Mouse (Mus musculus): ENCODE results near the gene Rxrg. TPM values are rescaled to one million over a fixed set of nuclear protein-coding genes. Genes with fewer than 3 reads are reported as not detected.

The Rxrg gene
- polyA plus RNA-seq, 1 experiment from 2014 or later = 3.3 TPM

DNA sequence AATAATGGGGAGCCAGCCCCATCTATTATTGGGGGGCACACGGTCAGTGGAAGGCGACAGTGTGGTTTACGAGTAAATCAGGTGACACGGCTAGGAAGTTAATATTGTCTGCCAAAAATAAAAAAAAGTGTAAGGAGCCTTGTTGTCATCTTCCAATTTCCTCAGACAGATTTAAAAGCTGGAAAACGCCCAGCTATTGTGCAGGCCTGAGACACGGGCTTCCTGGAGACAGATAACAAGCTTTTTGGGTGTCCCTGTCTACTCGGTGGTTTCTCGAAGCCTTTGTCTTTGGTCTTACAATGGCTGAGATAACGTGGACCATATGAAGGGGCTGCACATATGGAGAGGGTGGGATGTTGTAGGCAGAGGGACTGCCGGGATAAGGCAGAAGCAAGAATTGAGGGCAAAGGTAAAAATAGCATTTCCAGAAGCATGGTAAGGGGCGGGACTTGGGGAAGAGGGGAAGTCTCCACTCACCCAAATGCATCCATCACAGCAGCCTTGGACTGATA lies 51.0 kb downstream of the Rxrg start:
- no peaks in the 10 kb centered on the region for H3K9me3 ChIP-seq
- no peak for ATAC-seq (ENCODE audit: low FRiP score, low read depth)
- no peak overlapping the region for H3K4me2 ChIP-seq (replicated peaks)
- no peak overlapping the region for H3K4me3 ChIP-seq
- no peaks in the 10 kb centered on the region for H3K4me1 ChIP-seq
- H3K36me3 ChIP-seq = no peaks in the 10 kb centered on the region
- no peak overlapping the region for H3K9ac ChIP-seq (replicated peaks)
- 78% methylated on average over 11 of the region's 11 CpGs for WGBS
- H3K27me3 ChIP-seq = peaks cover 9% of the 10 kb centered on the region
- H3K27ac ChIP-seq (replicated peaks) = no peak overlapping the region

DNA sequence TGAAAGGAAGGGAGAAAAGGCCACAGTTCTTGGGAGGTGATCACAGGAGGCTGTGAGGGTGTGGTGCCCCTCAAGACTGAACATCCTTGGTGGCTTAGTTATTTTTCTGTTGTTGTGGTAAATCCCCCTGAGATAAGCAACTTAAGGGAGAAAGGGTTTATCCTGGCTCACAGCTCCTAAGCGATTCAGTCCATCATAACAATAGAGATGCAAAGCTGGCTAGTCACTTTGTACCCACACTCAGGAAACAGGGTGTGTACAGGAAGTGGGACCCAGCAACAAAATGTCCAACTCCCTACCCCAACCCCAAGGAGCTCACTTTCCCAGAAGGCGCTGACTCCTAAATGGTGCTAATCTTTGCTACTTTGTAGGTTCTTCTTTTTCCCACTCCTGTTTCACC lies 54.2 kb downstream of the Rxrg start:
- Histone ChIP-seq H3K27ac (replicated peaks) (no peak overlapping the region), H3K9ac (replicated peaks) (no peak overlapping the region), H3K36me3 (no peaks in the 10 kb centered on the region), H3K27me3 (no peaks in the 10 kb centered on the region), H3K4me2 (replicated peaks) (no peak overlapping the region), H3K4me1 (no peaks in the 10 kb centered on the region), H3K9me3 (no peaks in the 10 kb centered on the region), H3K4me3 (no peak overlapping the region)
- WGBS = 55% methylated on average over 2 of the region's 2 CpGs
- ATAC-seq (ENCODE audit: low FRiP score, low read depth) = no peak

DNA sequence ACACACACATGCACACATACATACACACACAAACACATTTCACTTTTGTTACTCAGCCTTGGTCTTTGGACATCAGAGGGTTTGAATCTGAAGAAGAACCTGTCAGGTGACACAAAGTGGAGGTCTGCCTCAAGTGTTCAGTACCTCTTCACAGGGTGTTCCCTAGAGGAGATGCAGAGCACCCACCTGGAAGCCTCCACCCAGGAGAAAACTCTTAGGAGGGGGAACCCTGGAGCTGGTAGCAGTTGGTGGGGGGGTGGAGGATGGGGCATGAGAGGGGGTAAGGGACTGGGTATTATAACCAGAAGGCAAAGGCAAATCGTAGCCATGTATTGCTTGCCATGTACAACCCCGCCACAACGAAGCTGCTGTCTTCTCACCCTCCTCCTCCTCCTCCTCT lies 60.9 kb downstream of the Rxrg start:
- H3K4me3 ChIP-seq = no peak overlapping the region
- no peak for ATAC-seq (ENCODE audit: low FRiP score, low read depth)

DNA sequence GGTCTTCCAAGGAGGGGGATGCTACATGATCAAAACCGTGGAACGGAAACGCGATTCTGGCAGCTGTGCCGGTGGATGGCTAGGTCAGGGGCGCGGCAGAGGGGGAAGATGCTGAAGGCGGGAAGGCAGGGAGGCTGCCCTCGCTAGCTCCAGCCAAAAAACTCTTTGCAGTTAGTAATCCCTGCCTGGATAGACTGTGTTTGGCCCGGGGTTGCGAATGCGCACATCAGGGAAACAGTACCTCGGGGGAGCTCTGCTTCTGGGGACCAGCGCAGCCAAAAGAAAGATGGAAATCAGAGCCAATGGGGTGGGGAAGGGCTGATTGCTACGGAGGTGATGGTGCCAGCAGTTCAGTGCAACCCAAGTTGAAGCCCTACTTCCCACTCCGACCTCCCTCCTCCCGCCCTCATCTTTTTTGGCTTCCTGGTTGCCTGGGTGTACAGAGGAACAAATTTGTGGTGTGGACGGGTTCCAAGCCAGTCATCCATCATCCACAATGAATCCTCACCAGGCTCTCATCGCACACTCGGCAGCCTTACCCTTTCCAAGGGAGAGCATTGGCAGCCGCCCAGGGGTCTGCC lies 62.4 kb downstream of the Rxrg start:
- Histone ChIP-seq H3K4me1 (peaks cover 23% of the 10 kb centered on the region), H3K4me2 (replicated peaks) (peak overlapping the region; percentile 52), H3K27me3 (peaks cover 51% of the 10 kb centered on the region), H3K36me3 (no peaks in the 10 kb centered on the region), H3K9ac (replicated peaks) (0 out of 2 replicates have a peak overlapping the region, but pooled peaks have one; percentile 48), H3K4me3 (peak overlapping the region; percentile 32), H3K9me3 (no peaks in the 10 kb centered on the region), H3K27ac (replicated peaks) (no peak overlapping the region)
- 0 out of 2 replicates have a peak, but pooled peaks have one; percentile 12 for ATAC-seq (ENCODE audit: low FRiP score, low read depth)
- 1% methylated on average over 21 of the region's 21 CpGs for WGBS

More for the DNA sequence above, 60.9 kb downstream of the Rxrg start:
- Histone ChIP-seq H3K4me1 (peaks cover 23% of the 10 kb centered on the region), H3K27ac (replicated peaks) (no peak overlapping the region), H3K9ac (replicated peaks) (no peak overlapping the region), H3K36me3 (no peaks in the 10 kb centered on the region), H3K27me3 (peaks cover 51% of the 10 kb centered on the region), H3K4me2 (replicated peaks) (no peak overlapping the region), H3K9me3 (no peaks in the 10 kb centered on the region)
- 88% methylated on average over 3 of the region's 3 CpGs for WGBS

DNA sequence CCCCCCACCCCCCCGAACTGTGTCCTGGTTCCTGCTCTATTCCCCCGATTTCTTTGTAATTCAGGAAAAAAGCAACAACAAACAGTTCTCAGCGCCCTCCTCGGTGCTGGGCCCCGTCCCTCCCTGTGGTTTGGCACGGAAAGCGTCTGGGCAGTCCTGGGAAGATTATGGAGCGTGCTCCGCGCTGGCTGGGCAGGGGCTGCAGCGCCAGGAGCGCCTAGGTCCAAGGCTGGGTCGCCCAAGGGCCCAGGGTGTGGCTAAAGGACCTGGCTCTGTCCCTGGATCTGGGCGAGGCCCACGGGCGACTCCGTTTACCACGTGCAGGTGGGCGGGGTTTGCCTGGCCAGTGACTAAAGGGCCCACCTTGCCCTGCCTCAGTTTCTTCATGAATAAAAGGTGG lies 62.9 kb downstream of the Rxrg start:
- Histone ChIP-seq H3K36me3 (no peaks in the 10 kb centered on the region), H3K4me3 (peak overlapping the region; percentile 32), H3K27me3 (peaks cover 51% of the 10 kb centered on the region), H3K9me3 (no peaks in the 10 kb centered on the region), H3K4me2 (replicated peaks) (peak overlapping the region; percentile 52), H3K27ac (replicated peaks) (no peak overlapping the region), H3K4me1 (peaks cover 23% of the 10 kb centered on the region), H3K9ac (replicated peaks) (peak overlapping the region; percentile 48; the same call in 1 of the 2 replicates)
- 2% methylated on average over 19 of the region's 19 CpGs for WGBS
- ATAC-seq (ENCODE audit: low FRiP score, low read depth) = 0 out of 2 replicates have a peak, but pooled peaks have one; percentile 34

DNA sequence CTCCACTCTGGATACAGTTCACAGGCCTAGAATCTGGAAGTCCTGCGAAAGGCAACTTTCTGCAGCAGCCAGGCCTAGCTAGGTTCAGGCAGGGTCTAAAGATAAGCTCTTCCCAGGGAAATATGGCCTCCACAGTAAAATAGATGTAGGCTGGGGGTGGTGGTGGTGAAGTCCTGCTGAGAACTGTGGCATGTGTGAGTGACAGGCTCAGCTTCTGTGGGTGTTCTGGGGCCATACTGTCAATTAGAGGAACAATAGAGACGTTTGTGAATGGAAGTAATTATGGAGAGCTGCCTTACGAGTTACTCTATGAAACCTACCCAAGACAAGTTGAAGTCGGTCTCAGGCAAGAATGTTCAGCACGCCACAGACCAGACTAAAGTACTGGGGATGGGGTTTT lies 65.0 kb downstream of the Rxrg start:
- no peak for ATAC-seq (ENCODE audit: low FRiP score, low read depth)
- 57% methylated on average over 5 of the region's 5 CpGs for whole genome bisulfite sequencing
- H3K9ac ChIP-seq (replicated peaks) = no peak overlapping the region
- no peaks in the 10 kb centered on the region for H3K36me3 ChIP-seq
- peaks cover 23% of the 10 kb centered on the region for H3K4me1 ChIP-seq
- H3K27me3 ChIP-seq = peaks cover 55% of the 10 kb centered on the region
- H3K4me2 ChIP-seq (replicated peaks) = no peak overlapping the region
- no peak overlapping the region for H3K4me3 ChIP-seq
- no peaks in the 10 kb centered on the region for H3K9me3 ChIP-seq
- H3K27ac ChIP-seq (replicated peaks) = no peak overlapping the region

DNA sequence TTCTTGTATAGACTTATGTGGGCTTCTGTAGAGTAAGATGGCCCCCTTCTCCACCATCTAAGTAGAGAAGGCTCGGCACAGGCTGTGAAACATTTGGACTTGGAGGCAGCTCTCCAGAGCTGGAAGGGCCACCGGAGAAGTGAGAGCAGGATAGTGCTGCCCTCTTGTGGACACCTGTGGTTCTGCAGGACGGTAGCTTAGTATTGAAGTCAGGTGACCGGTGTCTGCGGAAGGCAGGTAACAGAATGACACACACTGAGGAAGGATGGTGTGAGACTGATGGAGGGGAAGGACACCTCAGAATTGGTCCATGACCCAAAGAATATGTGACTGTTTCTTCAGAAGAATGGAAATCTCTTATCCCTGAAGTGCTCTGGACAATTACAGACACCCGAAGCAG lies 71.6 kb downstream of the Rxrg start:
- H3K27ac ChIP-seq (replicated peaks) = no peak overlapping the region
- no peak overlapping the region for H3K4me3 ChIP-seq
- H3K4me2 ChIP-seq (replicated peaks) = no peak overlapping the region
- H3K27me3 ChIP-seq = peaks cover 47% of the 10 kb centered on the region
- no peak overlapping the region for H3K9ac ChIP-seq (replicated peaks)
- WGBS = 33% methylated on average over 6 of the region's 6 CpGs
- H3K4me1 ChIP-seq = no peaks in the 10 kb centered on the region
- ATAC-seq (ENCODE audit: low FRiP score, low read depth) = no peak
- no peaks in the 10 kb centered on the region for H3K9me3 ChIP-seq
- no peaks in the 10 kb centered on the region for H3K36me3 ChIP-seq

DNA sequence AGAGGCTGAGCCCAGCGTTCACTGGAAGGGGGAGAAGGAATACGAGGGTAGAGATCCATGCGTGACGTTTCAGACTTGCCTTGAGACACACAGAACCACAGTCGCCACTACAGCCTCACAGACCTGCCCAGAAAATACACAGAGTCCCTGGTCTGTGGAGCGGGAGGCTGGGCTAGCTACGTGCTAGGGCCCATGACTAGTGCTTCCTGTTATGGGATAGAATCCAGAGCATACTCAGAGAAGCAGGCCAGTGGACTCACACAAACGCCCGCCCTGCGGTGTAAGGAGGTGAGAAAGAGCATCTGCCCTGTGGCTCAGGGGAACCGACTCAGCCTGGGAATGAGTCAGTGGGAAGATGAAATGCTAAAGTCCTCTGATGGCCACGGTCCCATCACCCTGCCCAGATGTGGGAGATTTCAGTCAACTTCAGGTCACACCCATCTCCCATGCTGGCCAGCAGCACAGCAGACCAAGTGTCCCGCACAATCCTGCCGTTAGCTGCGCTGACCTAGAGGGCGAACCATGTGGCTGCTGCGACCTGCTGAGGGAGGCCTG lies 74.3 kb downstream of the Rxrg start:
- no peak overlapping the region for H3K27ac ChIP-seq (replicated peaks)
- H3K36me3 ChIP-seq = no peaks in the 10 kb centered on the region
- WGBS = 23% methylated on average over 17 of the region's 17 CpGs
- H3K4me3 ChIP-seq = no peak overlapping the region
- no peaks in the 10 kb centered on the region for H3K4me1 ChIP-seq
- no peak overlapping the region; the same call in 1 of the 2 replicates for H3K4me2 ChIP-seq (replicated peaks)
- H3K27me3 ChIP-seq = peaks cover 59% of the 10 kb centered on the region
- no peak overlapping the region for H3K9ac ChIP-seq (replicated peaks)
- no peaks in the 10 kb centered on the region for H3K9me3 ChIP-seq
- 0 out of 2 replicates have a peak, but pooled peaks have one; percentile 16 for ATAC-seq (ENCODE audit: low FRiP score, low read depth)

DNA sequence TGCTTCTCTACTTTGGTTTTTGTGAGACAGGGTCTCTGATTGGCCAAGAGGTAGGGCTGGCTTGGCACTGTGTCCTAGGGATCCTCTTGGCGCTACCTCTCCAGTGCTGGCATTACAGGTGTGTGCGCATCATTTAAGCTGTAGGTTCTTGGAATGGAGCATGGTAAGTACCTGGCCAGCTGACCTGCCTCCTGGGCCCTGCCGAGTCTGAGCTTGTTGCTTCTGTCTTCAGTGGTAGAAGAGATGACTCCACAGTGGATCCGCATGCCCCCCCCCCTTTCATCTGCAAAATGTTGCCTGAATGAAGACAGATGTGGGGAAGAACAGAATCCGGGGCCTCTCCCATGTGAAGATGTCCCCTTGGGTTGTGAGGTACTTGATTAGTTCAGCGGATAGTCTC lies 80.9 kb downstream of the Rxrg start:
- no peaks in the 10 kb centered on the region for H3K36me3 ChIP-seq
- H3K4me3 ChIP-seq = no peak overlapping the region
- no peak overlapping the region for H3K27ac ChIP-seq (replicated peaks)
- H3K27me3 ChIP-seq = peaks cover 26% of the 10 kb centered on the region
- no peak overlapping the region for H3K4me2 ChIP-seq (replicated peaks)
- no peaks in the 10 kb centered on the region for H3K4me1 ChIP-seq
- peaks cover 9% of the 10 kb centered on the region; the same call in 1 of the 2 replicates for H3K9me3 ChIP-seq
- ATAC-seq (ENCODE audit: low FRiP score, low read depth) = no peak
- 95% methylated on average over 6 of the region's 6 CpGs for whole genome bisulfite sequencing
- no peak overlapping the region for H3K9ac ChIP-seq (replicated peaks)

DNA sequence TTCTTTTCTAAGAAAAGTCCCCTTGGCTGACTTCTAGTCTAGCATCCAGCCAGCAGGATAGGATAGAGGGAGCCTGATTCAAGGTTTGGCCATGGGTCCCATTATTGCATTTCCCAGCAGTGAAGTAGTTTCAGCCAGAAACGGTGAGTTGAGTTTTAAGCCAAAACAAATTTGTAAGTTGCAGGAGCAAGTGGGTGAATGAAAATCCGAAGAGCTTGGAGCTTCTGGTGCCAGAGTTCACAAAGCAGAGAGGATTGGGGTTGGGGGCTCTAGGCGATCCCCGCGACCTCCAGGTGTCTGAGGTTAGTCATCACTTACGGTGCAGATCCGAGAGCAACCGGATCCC lies 89.8 kb downstream of the Rxrg start:
- under 1% methylated on average over 8 of the region's 8 CpGs for WGBS
- peak overlapping the region; percentile 70; the same call in 1 of the 2 replicates for H3K27ac ChIP-seq (replicated peaks)
- H3K4me1 ChIP-seq = peaks cover 26% of the 10 kb centered on the region
- H3K4me3 ChIP-seq = peak overlapping the region; percentile 52
- peak overlapping the region; percentile 72 for H3K4me2 ChIP-seq (replicated peaks)
- peak overlapping the region; percentile 64; the same call in 1 of the 2 replicates for H3K9ac ChIP-seq (replicated peaks)
- H3K36me3 ChIP-seq = no peaks in the 10 kb centered on the region
- H3K27me3 ChIP-seq = peaks cover 71% of the 10 kb centered on the region
- peaks cover 5% of the 10 kb centered on the region; the same call in 1 of the 2 replicates for H3K9me3 ChIP-seq
- ATAC-seq (ENCODE audit: low FRiP score, low read depth) = no peak

DNA sequence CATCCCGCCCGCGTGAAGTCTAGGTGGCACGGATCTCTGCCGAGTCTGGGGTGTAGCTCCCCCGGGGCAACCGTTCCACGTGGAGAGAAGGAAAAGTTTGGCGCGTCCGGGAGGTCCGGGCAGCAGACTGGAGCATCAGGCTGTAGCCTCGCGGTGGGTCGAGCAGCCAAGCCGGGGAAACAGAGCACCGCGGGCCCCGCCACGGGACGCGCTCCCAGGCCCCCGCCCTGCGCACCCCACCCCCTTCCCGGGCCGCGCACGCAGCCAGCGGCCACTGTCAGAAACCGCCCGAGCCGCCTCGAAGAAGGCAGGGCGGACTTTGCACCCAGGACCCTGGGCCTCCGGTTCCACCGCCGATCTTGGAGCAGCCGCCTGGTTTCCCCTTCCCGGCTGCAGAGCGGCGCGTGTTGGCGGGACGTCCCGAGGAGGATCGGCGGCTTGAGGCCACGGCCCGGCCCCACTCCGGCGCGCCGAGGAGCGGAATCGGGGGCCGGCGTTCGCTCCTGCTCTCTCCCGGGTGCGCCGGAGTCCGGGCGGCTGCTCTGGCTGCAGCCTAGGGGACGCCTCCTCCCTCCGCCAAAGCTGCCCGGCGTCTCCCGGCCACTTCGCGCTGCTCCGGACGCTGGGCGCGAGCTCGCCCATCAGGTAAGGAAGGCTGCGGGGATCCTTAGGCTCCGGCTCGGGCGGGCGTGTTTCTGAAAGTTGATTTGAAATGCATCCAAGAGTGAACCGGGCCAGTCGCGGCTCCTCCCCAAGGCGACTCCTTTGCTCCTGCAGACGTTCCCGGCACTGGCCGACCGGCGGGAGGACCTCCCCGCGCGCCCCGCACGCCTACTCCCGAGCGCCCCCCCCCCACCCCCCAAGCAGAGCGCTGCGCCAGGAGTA lies 90.4 kb downstream of the Rxrg start:
- Histone ChIP-seq H3K9ac (replicated peaks) (peak overlapping the region; percentile 64), H3K9me3 (peaks cover 5% of the 10 kb centered on the region; the same call in 1 of the 2 replicates), H3K4me1 (peaks cover 26% of the 10 kb centered on the region), H3K27ac (replicated peaks) (peak overlapping the region; percentile 70), H3K27me3 (peaks cover 76% of the 10 kb centered on the region), H3K4me3 (peak overlapping the region; percentile 52), H3K36me3 (no peaks in the 10 kb centered on the region), H3K4me2 (replicated peaks) (peak overlapping the region; percentile 72)
- ATAC-seq (ENCODE audit: low FRiP score, low read depth) = peak; percentile 67
- under 1% methylated on average over 82 of the region's 98 CpGs for WGBS

DNA sequence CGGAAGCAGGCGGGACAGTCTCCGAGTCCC lies 90.9 kb downstream of the Rxrg start, which contains the start of gene Lmx1a:
Gene Lmx1a, plus strand, starts transcription at position 6 of the 30 bp plus-strand sequence.
- peak within 1 kb of the TSS; percentile 72 for H3K4me2 ChIP-seq (replicated peaks)
- H3K9ac ChIP-seq (replicated peaks) = peak within 1 kb of the TSS; percentile 64
- H3K9me3 ChIP-seq = peaks cover 5% of the 10 kb centered on the region; the same call in 1 of the 2 replicates
- peak within 1 kb of the TSS; percentile 70 for H3K27ac ChIP-seq (replicated peaks)
- ATAC-seq (ENCODE audit: low FRiP score, low read depth) = no peak
- no peaks in the 10 kb centered on the region for H3K36me3 ChIP-seq
- 0% methylated on average over 3 of the region's 3 CpGs for WGBS
- peaks cover 26% of the 10 kb centered on the region for H3K4me1 ChIP-seq
- peaks cover 80% of the 10 kb centered on the region for H3K27me3 ChIP-seq
- H3K4me3 ChIP-seq = peak within 1 kb of the TSS; percentile 52

Data from midbrain, embryonic 12.5 days (tissue).